Mouse (Mus musculus): Measurements from ENCODE around the gene Nodal. TPM values are rescaled to one million over a fixed set of nuclear protein-coding genes. Genes with fewer than 3 reads are reported as not detected.
A peak's percentile ranks its signal among the peaks of the same experiment; 100 is the strongest.

Gene Nodal
- total and polyA plus RNA-seq, 2 experiments: 0.06 to 0.18 TPM

GRCm38 (mm10) chr10:61457182-61457581 is 39.4 kb downstream of the Nodal start:
- WGBS: 86% methylated on average over 3 of the region's 3 CpGs
- DNase-seq (ENCODE audit: extremely low read depth, low read depth, low spot score): no peak
- no peak overlapping the region for H3K4me3 ChIP-seq (ENCODE audit: insufficient read depth, low read depth, low read length)
- H3K27ac ChIP-seq (replicated peaks; ENCODE audit: insufficient read depth, low read depth, low read length): no peak overlapping the region
- H3K9ac ChIP-seq (ENCODE audit: low read depth, low read length): no peak overlapping the region
- no peaks in the 10 kb centered on the region for H3K27me3 ChIP-seq (ENCODE audit: control insufficient read depth, insufficient read depth, low read length)
- peaks cover 2% of the 10 kb centered on the region for H3K79me2 ChIP-seq (ENCODE audit: control insufficient read depth, insufficient read depth, low read length)
- no peaks in the 10 kb centered on the region for H3K4me1 ChIP-seq (ENCODE audit: control insufficient read depth, insufficient read depth, low read length)
- H3K36me3 ChIP-seq (ENCODE audit: control insufficient read depth, insufficient read depth, low read length): no peaks in the 10 kb centered on the region
- no peak for TF ChIP-seq POLR2A (IDR thresholded peaks at IDR 0.05; ENCODE audit: extremely low read depth, insufficient read depth, low read length)
- no peak for TF ChIP-seq CTCF (IDR thresholded peaks at IDR 0.05; ENCODE audit: low read depth, low read length)

DNA sequence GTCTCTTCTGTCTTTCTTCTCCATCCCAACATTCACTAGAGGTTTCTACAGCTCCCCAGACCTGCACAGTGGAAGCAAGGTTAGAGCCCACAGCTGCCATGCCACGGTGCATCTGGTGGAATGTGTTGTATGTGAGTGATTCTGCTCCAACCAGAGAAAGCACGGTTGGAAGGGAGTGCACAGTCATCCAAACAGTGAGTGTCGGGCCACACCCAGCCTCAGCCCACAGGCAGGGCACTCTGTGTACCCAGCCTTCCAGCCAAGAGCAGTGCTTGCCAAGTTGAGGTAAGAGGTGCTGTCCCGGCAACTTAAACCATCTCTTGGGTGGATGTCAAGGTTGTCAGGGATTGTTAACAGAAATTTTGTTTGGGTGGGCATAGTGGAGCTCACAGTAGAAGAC is 47.2 kb downstream of the Nodal start:
- WGBS: 21% methylated on average over 4 of the region's 4 CpGs
- peak; percentile 84 for DNase-seq (ENCODE audit: extremely low read depth, low read depth, low spot score)
- TF ChIP-seq POLR2A (IDR thresholded peaks at IDR 0.05; ENCODE audit: extremely low read depth, insufficient read depth, low read length) (no peak), CTCF (IDR thresholded peaks at IDR 0.05; ENCODE audit: low read depth, low read length) (no peak)

GRCm38 (mm10) chr10:61466242-61466641 is 48.5 kb downstream of the Nodal start:
- H3K4me3 ChIP-seq (ENCODE audit: insufficient read depth, low read depth, low read length): no peak overlapping the region

More for the DNA sequence above, 47.2 kb downstream of the Nodal start:
- 0 out of 2 replicates have a peak, but pooled peaks cover 2% of the 10 kb centered on the region for H3K4me1 ChIP-seq (ENCODE audit: control insufficient read depth, insufficient read depth, low read length)
- H3K79me2 ChIP-seq (ENCODE audit: control insufficient read depth, insufficient read depth, low read length): no peaks in the 10 kb centered on the region
- H3K36me3 ChIP-seq (ENCODE audit: control insufficient read depth, insufficient read depth, low read length): no peaks in the 10 kb centered on the region
- no peaks in the 10 kb centered on the region for H3K27me3 ChIP-seq (ENCODE audit: control insufficient read depth, insufficient read depth, low read length)
- no peak overlapping the region for H3K27ac ChIP-seq (replicated peaks; ENCODE audit: insufficient read depth, low read depth, low read length)
- no peak overlapping the region for H3K9ac ChIP-seq (ENCODE audit: low read depth, low read length)
- no peak overlapping the region for H3K4me3 ChIP-seq (ENCODE audit: insufficient read depth, low read depth, low read length)

DNA sequence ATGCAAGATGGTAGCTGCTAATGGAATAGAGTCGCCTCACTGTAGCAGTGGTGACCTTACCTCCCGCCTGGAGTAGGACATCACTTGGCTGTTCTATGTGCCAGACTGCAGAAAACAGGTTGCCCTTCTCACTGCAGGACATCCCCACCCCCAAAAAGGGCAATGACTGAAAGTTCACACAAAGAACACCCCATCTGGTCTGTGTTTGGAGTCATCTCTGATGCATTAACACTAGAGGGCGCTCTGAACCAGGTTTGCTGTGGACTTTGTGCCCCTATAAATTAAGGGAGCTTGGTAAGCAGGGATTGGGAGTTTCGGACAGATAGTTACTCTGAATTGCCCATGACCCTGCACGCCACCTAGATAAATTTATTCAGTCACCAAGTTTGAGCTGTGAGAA is 49.1 kb downstream of the Nodal start:
- Histone ChIP-seq H3K36me3 (ENCODE audit: control insufficient read depth, insufficient read depth, low read length) (no peaks in the 10 kb centered on the region), H3K27ac (replicated peaks; ENCODE audit: insufficient read depth, low read depth, low read length) (no peak overlapping the region), H3K4me1 (ENCODE audit: control insufficient read depth, insufficient read depth, low read length) (0 out of 2 replicates have a peak, but pooled peaks cover 2% of the 10 kb centered on the region), H3K79me2 (ENCODE audit: control insufficient read depth, insufficient read depth, low read length) (no peaks in the 10 kb centered on the region), H3K27me3 (ENCODE audit: control insufficient read depth, insufficient read depth, low read length) (no peaks in the 10 kb centered on the region), H3K4me3 (ENCODE audit: insufficient read depth, low read depth, low read length) (no peak overlapping the region), H3K9ac (ENCODE audit: low read depth, low read length) (no peak overlapping the region)
- 10% methylated on average over 5 of the region's 5 CpGs for WGBS
- TF ChIP-seq POLR2A (IDR thresholded peaks at IDR 0.05; ENCODE audit: extremely low read depth, insufficient read depth, low read length) (no peak), CTCF (IDR thresholded peaks at IDR 0.05; ENCODE audit: low read depth, low read length) (peak; percentile 53)
- DNase-seq (ENCODE audit: extremely low read depth, low read depth, low spot score): peak; percentile 92

More at GRCm38 (mm10) chr10:61466242-61466641, 48.5 kb downstream of the Nodal start:
- no peak for DNase-seq (ENCODE audit: extremely low read depth, low read depth, low spot score)
- no peak overlapping the region for H3K27ac ChIP-seq (replicated peaks; ENCODE audit: insufficient read depth, low read depth, low read length)
- peak; percentile 51 for TF ChIP-seq CTCF (IDR thresholded peaks at IDR 0.05; ENCODE audit: low read depth, low read length)
- no peak for TF ChIP-seq POLR2A (IDR thresholded peaks at IDR 0.05; ENCODE audit: extremely low read depth, insufficient read depth, low read length)
- 69% methylated on average over 8 of the region's 8 CpGs for WGBS
- H3K4me1 ChIP-seq (ENCODE audit: control insufficient read depth, insufficient read depth, low read length): 0 out of 2 replicates have a peak, but pooled peaks cover 2% of the 10 kb centered on the region
- H3K79me2 ChIP-seq (ENCODE audit: control insufficient read depth, insufficient read depth, low read length): no peaks in the 10 kb centered on the region
- H3K36me3 ChIP-seq (ENCODE audit: control insufficient read depth, insufficient read depth, low read length): no peaks in the 10 kb centered on the region
- no peaks in the 10 kb centered on the region for H3K27me3 ChIP-seq (ENCODE audit: control insufficient read depth, insufficient read depth, low read length)
- H3K9ac ChIP-seq (ENCODE audit: low read depth, low read length): no peak overlapping the region

- H3K4me1 ChIP-seq (ENCODE audit: control insufficient read depth, insufficient read depth, low read length): 0 out of 2 replicates have a peak, but pooled peaks cover 2% of the 10 kb centered on the region
- 75% methylated on average over 7 of the region's 7 CpGs for WGBS
- H3K27me3 ChIP-seq (ENCODE audit: control insufficient read depth, insufficient read depth, low read length): no peaks in the 10 kb centered on the region
- H3K9ac ChIP-seq (ENCODE audit: low read depth, low read length): no peak overlapping the region
- TF ChIP-seq CTCF (IDR thresholded peaks at IDR 0.05; ENCODE audit: low read depth, low read length) (no peak), POLR2A (IDR thresholded peaks at IDR 0.05; ENCODE audit: extremely low read depth, insufficient read depth, low read length) (no peak)
- no peak overlapping the region for H3K27ac ChIP-seq (replicated peaks; ENCODE audit: insufficient read depth, low read depth, low read length)
- H3K36me3 ChIP-seq (ENCODE audit: control insufficient read depth, insufficient read depth, low read length): no peaks in the 10 kb centered on the region
- no peaks in the 10 kb centered on the region for H3K79me2 ChIP-seq (ENCODE audit: control insufficient read depth, insufficient read depth, low read length)
- no peak for DNase-seq (ENCODE audit: extremely low read depth, low read depth, low spot score)
- no peak overlapping the region for H3K4me3 ChIP-seq (ENCODE audit: insufficient read depth, low read depth, low read length)
These were observed 51.1 kb downstream of the Nodal start for GRCm38 (mm10) chr10:61468900-61469299.

- H3K4me3 ChIP-seq (ENCODE audit: insufficient read depth, low read depth, low read length): no peak overlapping the region
- peaks cover 6% of the 10 kb centered on the region; the same call in 1 of the 2 replicates for H3K79me2 ChIP-seq (ENCODE audit: control insufficient read depth, insufficient read depth, low read length)
- no peaks in the 10 kb centered on the region for H3K36me3 ChIP-seq (ENCODE audit: control insufficient read depth, insufficient read depth, low read length)
- no peak overlapping the region for H3K27ac ChIP-seq (replicated peaks; ENCODE audit: insufficient read depth, low read depth, low read length)
- 0 out of 2 replicates have a peak, but pooled peaks cover 4% of the 10 kb centered on the region for H3K4me1 ChIP-seq (ENCODE audit: control insufficient read depth, insufficient read depth, low read length)
- WGBS: 85% methylated on average over 3 of the region's 3 CpGs
- no peak for TF ChIP-seq CTCF (IDR thresholded peaks at IDR 0.05; ENCODE audit: low read depth, low read length)
- H3K27me3 ChIP-seq (ENCODE audit: control insufficient read depth, insufficient read depth, low read length): no peaks in the 10 kb centered on the region
- no peak overlapping the region for H3K9ac ChIP-seq (ENCODE audit: low read depth, low read length)
- no peak for DNase-seq (ENCODE audit: extremely low read depth, low read depth, low spot score)
These were observed 55.9 kb downstream of the Nodal start for GRCm38 (mm10) chr10:61473640-61474039.

All from liver, adult 2 months (tissue).